Mouse (Mus musculus) hindlimb bud, embryonic 11.5 days (tissue): Measurements from ENCODE around the gene Arpp19.

ENCODE experiments used
- DNase-seq: peaks from one replicate; pipeline ENCODE4 v3.0.0-alpha.2; 2012; ENCODE audit warnings: low read depth, low spot score; ENCODE audit errors: extremely low spot score

The Arpp19 gene

GRCm38 (mm10) chr9:75098937-75099336 lies 61.5 kb downstream of the Arpp19 start:
- no peak for DNase-seq

DNA sequence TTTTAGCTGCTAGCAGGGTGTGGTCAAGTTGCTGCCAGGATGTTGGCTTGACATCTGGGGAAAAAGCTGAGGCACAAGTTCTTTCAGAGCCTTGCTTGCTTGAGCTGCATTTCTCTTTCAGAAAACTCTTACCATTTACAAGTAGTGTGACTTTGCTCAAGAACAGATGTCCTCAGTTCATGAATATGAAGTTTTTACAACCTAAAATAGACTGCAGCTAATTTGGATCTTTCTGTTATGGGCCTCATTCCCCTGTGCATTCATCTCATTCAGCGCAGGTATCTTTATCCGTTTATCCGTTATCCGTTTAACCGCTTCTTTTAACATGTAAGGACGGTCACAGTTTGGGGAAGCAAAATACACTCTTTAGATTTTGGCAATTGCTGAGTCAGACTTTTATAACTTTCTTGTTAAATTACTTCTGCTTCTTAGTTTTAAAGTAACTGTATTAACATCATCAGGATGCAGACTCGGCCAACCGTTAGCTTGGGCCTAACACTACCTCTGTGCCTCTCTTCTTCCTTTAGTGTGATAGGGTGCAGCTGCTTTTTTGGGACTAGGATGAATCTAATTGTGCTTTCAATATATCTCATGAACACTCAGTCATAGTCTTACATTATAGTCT lies 62.9 kb downstream of the Arpp19 start:
- no peak for DNase-seq

GRCm38 (mm10) chr9:75102131-75102530 lies 64.7 kb downstream of the Arpp19 start:
- DNase-seq, result no peak
